Mouse (Mus musculus) midbrain, embryonic 11.5 days (tissue): Measurements from ENCODE around the gene Vmn1r90. TPM values are rescaled to one million over a fixed set of nuclear protein-coding genes. Genes with fewer than 3 reads are reported as not detected.
"Not testable (repeated sequence)": the region's sequence is repeated elsewhere in the genome, so short reads cannot be mapped to it uniquely, and the experiment has no call there.

Experiments
- ATAC-seq: fragments of 200-750 bp; cut with Nextera tagmentation; 2 replicates; pipeline ENCODE4 v1.8.0; 2017; ENCODE audit warnings: moderate TSS enrichment, moderate library complexity; ENCODE audit not compliant: low FRiP score
- DNase-seq: peaks from one replicate; pipeline ENCODE4 v3.0.0; 2015; ENCODE audit warnings: low spot score; ENCODE audit errors: missing footprints
- H3K27ac ChIP-seq: fragments of 300-500 bp; sonication (generic); 2 replicates; pipeline ENCODE4 v1.5.1; 2014; ENCODE audit warnings: low read depth, low read length
- H3K27me3 ChIP-seq: fragments of 300-500 bp; sonication (generic); 2 replicates; pipeline ENCODE4 v1.6.1; 2014; ENCODE audit warnings: mild to moderate bottlenecking, low read length, moderate library complexity, mixed read lengths; ENCODE audit not compliant: control insufficient read depth, insufficient read depth
- H3K36me3 ChIP-seq: fragments of 300-500 bp; sonication (generic); 2 replicates; pipeline ENCODE4 v1.6.1; 2014; ENCODE audit warnings: mild to moderate bottlenecking, low read length, moderate library complexity, mixed read lengths; ENCODE audit not compliant: control insufficient read depth, insufficient read depth
- H3K4me1 ChIP-seq: fragments of 300-500 bp; sonication (generic); 2 replicates; pipeline ENCODE4 v1.6.1; 2014; ENCODE audit warnings: low read length; ENCODE audit not compliant: control insufficient read depth, insufficient read depth
- H3K4me2 ChIP-seq: fragments of 300-500 bp; sonication (generic); 2 replicates; pipeline ENCODE4 v1.6.1; 2014; ENCODE audit warnings: mild to moderate bottlenecking, moderate library complexity
- H3K4me3 ChIP-seq: fragments of 300-500 bp; sonication (generic); 2 replicates; pipeline ENCODE4 v1.5.1; 2014; ENCODE audit warnings: low read depth, low read length
- H3K9ac ChIP-seq: fragments of 300-500 bp; sonication (generic); 2 replicates; pipeline ENCODE4 v1.6.1; 2014; ENCODE audit warnings: low read length
- H3K9me3 ChIP-seq: fragments of 300-500 bp; sonication (generic); 2 replicates; pipeline ENCODE4 v1.6.1; 2016; ENCODE audit warnings: low read length; ENCODE audit not compliant: control insufficient read depth
- WGBS: fragments of 180-500 bp; shearing (Covaris S2); extraction: QIAGEN DNeasy Blood & Tissue Kit; methylation state at CpG from one replicate; pipeline ENCODE4 v1.1.7; 2014; 5-methylcytosine and 5-hydroxymethylcytosine counted together
- polyA plus RNA-seq: library from polyadenylated mRNA; unstranded; fragments of >200 nt; fragmentation: Nextera tagmentation; extraction: Ambion mirVana; gene quantifications from 2 replicates; pipeline ENCODE4 v1.2.1, GENCODE M21; 2014

Vmn1r90 gene
- 0.05 and 0.11 TPM in 2 replicates for polyA plus RNA-seq

DNA sequence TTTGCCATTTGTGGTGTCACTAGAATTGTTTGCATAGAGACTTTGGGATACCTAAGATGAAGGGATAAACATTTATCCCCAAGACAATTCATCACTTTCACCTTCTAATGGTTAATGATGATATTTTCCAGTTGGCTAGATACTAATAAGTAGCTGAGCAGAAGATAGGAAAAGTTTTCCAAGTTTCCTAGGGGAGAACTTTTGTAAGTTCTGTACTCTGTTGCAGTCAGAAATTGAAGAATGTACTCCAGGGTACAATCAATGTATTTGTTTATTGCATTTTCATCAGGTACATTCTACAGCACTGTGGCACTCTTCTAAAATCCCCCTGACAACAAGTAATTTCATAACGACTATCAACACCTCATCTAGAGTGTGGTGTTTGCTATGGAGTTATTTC lies at the start of gene Vmn1r90:
Vmn1r90 (minus strand) TSS at position 101 of the 400 bp plus-strand sequence.
- Histone ChIP-seq H3K4me2 (no peak within 1 kb of the TSS), H3K4me1 (no peaks in the 10 kb centered on the region), H3K27me3 (no peaks in the 10 kb centered on the region), H3K36me3 (no peaks in the 10 kb centered on the region), H3K27ac (no peak within 1 kb of the TSS), H3K9ac (no peak within 1 kb of the TSS), H3K4me3 (no peak within 1 kb of the TSS), H3K9me3 (peaks cover 3% of the 10 kb centered on the region; the same call in 1 of the 2 replicates)
- DNase-seq, result no peak
- ATAC-seq, result no peak
- 54% methylated on average over 1 of the region's 1 CpGs for WGBS

DNA sequence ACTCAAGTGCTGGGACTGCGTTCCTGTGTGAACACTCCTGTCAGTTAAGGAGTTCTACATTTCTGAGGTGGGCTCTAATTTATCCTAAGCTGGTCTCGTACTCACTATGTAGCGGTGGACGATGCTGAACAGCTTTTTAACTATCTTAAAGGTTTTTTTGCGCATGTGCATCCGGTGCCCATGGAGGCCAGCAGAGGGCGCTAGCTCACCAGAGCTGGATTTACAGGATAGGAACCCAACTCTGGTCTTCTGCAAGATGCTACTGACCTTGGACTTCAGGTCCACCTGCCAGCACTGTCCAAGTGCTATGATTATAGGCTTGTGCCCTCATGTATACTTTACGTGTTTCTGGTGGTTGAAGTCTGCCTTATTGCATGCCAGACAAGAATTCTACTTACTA lies 29.7 kb upstream of the Vmn1r90 start:
- ATAC-seq, H3K36me3 ChIP-seq, H3K9ac ChIP-seq, DNase-seq, H3K4me3 ChIP-seq, H3K9me3 ChIP-seq, H3K27me3 ChIP-seq, H3K4me2 ChIP-seq, H3K4me1 ChIP-seq, H3K27ac ChIP-seq: not testable (repeated sequence)
- WGBS, result 65% methylated on average over 8 of the region's 8 CpGs

DNA sequence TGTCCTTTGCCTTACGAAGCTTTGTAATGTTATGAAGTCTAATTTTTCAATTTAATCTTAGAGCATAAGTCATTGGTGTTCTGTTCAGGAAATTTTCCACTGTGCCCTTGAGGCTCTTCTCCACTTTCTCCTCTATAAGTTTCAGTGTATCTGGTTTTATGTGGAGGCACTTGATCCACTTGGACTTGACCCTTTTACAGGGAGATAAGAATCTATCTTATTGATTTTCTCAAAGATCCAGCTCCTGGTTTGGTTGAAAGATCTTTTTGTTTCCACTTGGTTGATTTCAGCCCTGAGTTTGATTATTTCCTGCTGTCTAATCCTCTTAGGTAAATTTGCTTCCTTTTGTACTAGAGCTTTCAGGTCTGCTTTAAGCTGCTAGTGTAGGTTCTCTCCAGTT lies 11.0 kb downstream of the Vmn1r90 start:
- Histone ChIP-seq H3K27ac (no peak overlapping the region), H3K4me3 (no peak overlapping the region), H3K36me3 (no peaks in the 10 kb centered on the region), H3K4me1 (no peaks in the 10 kb centered on the region), H3K4me2 (no peak overlapping the region), H3K9ac (no peak overlapping the region), H3K9me3 (peaks cover 4% of the 10 kb centered on the region; the same call in 1 of the 2 replicates), H3K27me3 (no peaks in the 10 kb centered on the region)
- WGBS, result 89% methylated on average over 1 of the region's 1 CpGs
- DNase-seq, result no peak
- no peak for ATAC-seq

DNA sequence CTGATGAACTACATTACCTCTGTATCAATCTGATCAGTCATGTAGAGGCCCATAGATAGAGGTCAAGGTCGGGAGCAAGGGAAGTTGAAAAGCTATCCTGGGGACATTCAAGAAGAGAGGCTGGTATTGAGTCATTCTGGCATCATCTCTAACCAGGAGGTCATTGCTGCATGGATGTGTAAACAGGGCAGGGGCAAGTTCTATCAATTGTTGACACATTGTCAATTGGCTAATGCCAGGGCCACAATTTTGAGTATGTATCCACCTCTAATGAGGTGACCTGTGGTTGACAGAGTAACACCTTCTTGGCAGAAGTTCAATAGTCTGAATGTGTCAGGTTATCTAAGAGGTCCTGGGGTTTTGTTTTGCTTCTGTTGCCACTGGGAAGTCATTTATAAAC lies 38.0 kb downstream of the Vmn1r90 start:
- peaks cover 6% of the 10 kb centered on the region; the same call in 1 of the 2 replicates for H3K9me3 ChIP-seq

DNA sequence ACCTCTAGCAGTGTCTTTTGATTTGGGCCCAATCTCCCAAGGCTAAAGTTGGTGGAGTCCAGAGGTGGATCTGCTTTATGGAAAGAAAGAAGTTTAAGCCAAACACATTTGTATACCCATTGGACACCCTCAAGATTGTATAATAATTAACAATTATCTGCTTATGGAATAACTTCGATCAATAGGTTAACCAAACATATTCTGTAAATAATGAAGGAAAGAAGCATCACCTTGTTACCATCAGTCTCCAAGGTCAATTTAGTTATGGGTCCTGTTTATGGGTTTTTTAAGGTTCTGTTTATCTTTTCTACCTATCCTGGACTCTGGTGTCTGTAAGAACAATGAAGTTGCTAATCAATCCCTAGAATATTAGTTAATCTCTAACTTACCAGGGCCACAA lies 40.7 kb downstream of the Vmn1r90 start:
- Histone ChIP-seq H3K4me1 (no peaks in the 10 kb centered on the region), H3K36me3 (no peaks in the 10 kb centered on the region), H3K9me3 (peaks cover 12% of the 10 kb centered on the region; the same call in 1 of the 2 replicates), H3K9ac (no peak overlapping the region), H3K4me2 (no peak overlapping the region), H3K27ac (no peak overlapping the region), H3K4me3 (no peak overlapping the region), H3K27me3 (no peaks in the 10 kb centered on the region)
- WGBS, result 81% methylated on average over 1 of the region's 1 CpGs
- DNase-seq (no peak), ATAC-seq (no peak)

More for the DNA sequence above, 38.0 kb downstream of the Vmn1r90 start:
- H3K27me3 ChIP-seq, result no peaks in the 10 kb centered on the region
- H3K4me2 ChIP-seq, result no peak overlapping the region
- H3K27ac ChIP-seq, result no peak overlapping the region
- H3K9ac ChIP-seq, result no peak overlapping the region
- H3K36me3 ChIP-seq, result no peaks in the 10 kb centered on the region
- no peaks in the 10 kb centered on the region for H3K4me1 ChIP-seq
- no peak overlapping the region for H3K4me3 ChIP-seq
- no peak for ATAC-seq
- DNase-seq, result no peak
- 52% methylated on average over 1 of the region's 1 CpGs for WGBS

DNA sequence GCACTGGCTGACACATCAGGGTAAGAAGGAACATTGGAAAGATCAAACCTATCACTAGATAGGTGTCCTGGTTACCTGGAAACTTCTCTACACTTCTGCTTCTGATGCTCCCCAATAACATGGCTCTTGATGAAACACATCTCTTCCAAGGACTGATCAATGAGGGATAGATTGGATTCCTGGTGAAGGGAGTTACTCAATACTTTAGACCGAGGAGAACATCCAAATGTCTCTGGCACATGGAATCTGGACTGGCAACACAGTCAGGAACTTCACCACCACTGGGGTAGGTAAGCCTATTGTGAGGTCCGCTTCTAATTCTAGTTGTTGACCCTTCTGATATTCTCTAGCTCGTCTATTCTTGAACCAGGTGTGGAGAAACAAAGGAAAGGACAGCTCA lies 45.0 kb downstream of the Vmn1r90 start:
- H3K9me3 ChIP-seq, result peaks cover 18% of the 10 kb centered on the region
- no peak for DNase-seq

More for the DNA sequence above, 45.0 kb downstream of the Vmn1r90 start:
- WGBS, result 72% methylated on average over 3 of the region's 3 CpGs
- ATAC-seq, result no peak
- no peak overlapping the region for H3K4me2 ChIP-seq
- no peaks in the 10 kb centered on the region for H3K4me1 ChIP-seq
- no peak overlapping the region for H3K9ac ChIP-seq
- H3K27me3 ChIP-seq, result no peaks in the 10 kb centered on the region
- no peaks in the 10 kb centered on the region for H3K36me3 ChIP-seq
- H3K27ac ChIP-seq, result no peak overlapping the region
- H3K4me3 ChIP-seq, result no peak overlapping the region

Other genes starting within 250 kb of the Vmn1r90 start
- not detected in 2 replicates for gene Obox8, start 229.9 kb downstream of the Vmn1r90 start, polyA plus RNA-seq
- not detected in 2 replicates for gene Sult2a8, start 116.7 kb downstream of the Vmn1r90 start, polyA plus RNA-seq
- gene Sult2a7, start 69.3 kb downstream of the Vmn1r90 start, polyA plus RNA-seq, result not detected in 2 replicates
- gene Obox7, start 96.0 kb upstream of the Vmn1r90 start, polyA plus RNA-seq, result not detected in 2 replicates